In genomic region chr2:157640873-157641272, GRCm38 (mm10) we compare ENCODE assay signal across 16 mouse cellular contexts.
DNase-seq lines count a peak whose midpoint lies in the region; ATAC-seq and TF ChIP-seq lines count a peak whose summit lies in the region.
"Had no signal": no experiment of that assay in that cellular context is flagged by ENCODE, and none has a peak within 500 bp of the region (broad histone marks: within the 10 kb centered on the region; RNA-seq: fewer than 3 reads in every experiment).

No protein-coding gene starts in this region.

- intact Hi-C loops in heart, adult 2 months (cut with DNase I) = no loop called here

- no peaks in the 10 kb centered on the region for H3K9me3 ChIP-seq in hindbrain, embryonic 15.5 days
- H3K9me3 ChIP-seq in hindbrain, embryonic 13.5 days = no peaks in the 10 kb centered on the region
- H3K9me3 ChIP-seq: embryonic facial prominence, embryonic 15.5 days; kidney, embryonic 15.5 days had no signal

- H3K79me2 ChIP-seq in heart, adult 2 months (replicated peaks; ENCODE audit: control insufficient read depth, insufficient read depth, low read length) = no peaks in the 10 kb centered on the region

- no peak overlapping the region for H3K4me3 ChIP-seq in hindbrain, embryonic 15.5 days
- H3K4me3 ChIP-seq in hindbrain, embryonic 13.5 days = no peak overlapping the region
- no peak overlapping the region for H3K4me3 ChIP-seq in heart, adult 2 months
- H3K4me3 ChIP-seq: embryonic facial prominence, embryonic 15.5 days; kidney, embryonic 15.5 days had no signal

- DNase-seq in 416B (ENCODE audit: low read depth) = peak; percentile 13
- DNase-seq in T-cell, adult 2 months (ENCODE audit: low spot score) = peak; percentile 8
- DNase-seq in heart, adult 2 months = no peak
- DNase-seq in gastrocnemius, postnatal 10 days = no peak
- DNase-seq in right cerebral cortex, postnatal 4 days = no peak
- DNase-seq: cerebellum, adult 9-11 months; heart, adult 18-20 months; heart, postnatal 14 days; lung, embryonic 14.5 days had no signal

- no peak for TF ChIP-seq POLR2A in heart, adult 2 months (IDR thresholded peaks at IDR 0.05; ENCODE audit: insufficient read depth, low read depth, low read length)

- 0 out of 2 replicates have a peak, but pooled peaks have one; percentile 43 for ATAC-seq in hindbrain, embryonic 15.5 days (ENCODE audit: low FRiP score, low read depth)
- no peak for ATAC-seq in hindbrain, embryonic 13.5 days (ENCODE audit: low FRiP score)
- ATAC-seq in megakaryocyte, adult 5-6 weeks (ENCODE audit: poor library complexity, severe bottlenecking) = peak; percentile 69
- ATAC-seq: activated CD4-positive, CD25-positive, alpha-beta regulatory T cell, adult 4 months had no signal

- no peak overlapping the region for H3K27ac ChIP-seq in hindbrain, embryonic 15.5 days (replicated peaks)
- H3K27ac ChIP-seq in hindbrain, embryonic 13.5 days = no peak overlapping the region
- no peak overlapping the region for H3K27ac ChIP-seq in heart, adult 2 months
- H3K27ac ChIP-seq: embryonic facial prominence, embryonic 15.5 days; kidney, embryonic 15.5 days; stomach, postnatal 0 days had no signal

- no peak for TF ChIP-seq CTCF in heart, adult 2 months (IDR thresholded peaks at IDR 0.05)

- no peak overlapping the region for H3K4me2 ChIP-seq in hindbrain, embryonic 15.5 days
- H3K4me2 ChIP-seq in hindbrain, embryonic 13.5 days = no peak overlapping the region
- H3K4me2 ChIP-seq: embryonic facial prominence, embryonic 15.5 days; kidney, embryonic 15.5 days; lung, embryonic 14.5 days had no signal

- no peaks in the 10 kb centered on the region for H3K27me3 ChIP-seq in hindbrain, embryonic 15.5 days
- no peaks in the 10 kb centered on the region for H3K27me3 ChIP-seq in hindbrain, embryonic 13.5 days
- H3K27me3 ChIP-seq in heart, adult 2 months (ENCODE audit: control insufficient read depth, insufficient read depth, low read length) = no peaks in the 10 kb centered on the region
- H3K27me3 ChIP-seq: embryonic facial prominence, embryonic 15.5 days; kidney, embryonic 15.5 days had no signal

- peaks cover 5% of the 10 kb centered on the region for H3K4me1 ChIP-seq in hindbrain, embryonic 15.5 days (replicated peaks)
- peaks cover 11% of the 10 kb centered on the region for H3K4me1 ChIP-seq in hindbrain, embryonic 13.5 days (replicated peaks)
- no peaks in the 10 kb centered on the region for H3K4me1 ChIP-seq in heart, adult 2 months (ENCODE audit: control insufficient read depth, insufficient read depth, low read length)
- H3K4me1 ChIP-seq: embryonic facial prominence, embryonic 15.5 days; kidney, embryonic 15.5 days had no signal

- no peak for TF ChIP-seq EP300 in heart, adult 2 months (IDR thresholded peaks at IDR 0.05; ENCODE audit: insufficient read depth, low read depth, low read length)

- H3K36me3 ChIP-seq in hindbrain, embryonic 15.5 days = no peaks in the 10 kb centered on the region
- H3K36me3 ChIP-seq in hindbrain, embryonic 13.5 days = no peaks in the 10 kb centered on the region
- no peaks in the 10 kb centered on the region for H3K36me3 ChIP-seq in heart, adult 2 months (ENCODE audit: control insufficient read depth, insufficient read depth, low read length)
- H3K36me3 ChIP-seq: embryonic facial prominence, embryonic 15.5 days; kidney, embryonic 15.5 days had no signal

- 33% methylated on average over 4 of the region's 4 CpGs for WGBS in hindbrain, embryonic 15.5 days
- WGBS in hindbrain, embryonic 13.5 days = 35% methylated on average over 4 of the region's 4 CpGs
- WGBS in heart, adult 2 months = 35% methylated on average over 4 of the region's 4 CpGs

- H3K9ac ChIP-seq in hindbrain, embryonic 15.5 days = no peak overlapping the region
- H3K9ac ChIP-seq in hindbrain, embryonic 13.5 days = no peak overlapping the region
- no peak overlapping the region for H3K9ac ChIP-seq in heart, adult 2 months (ENCODE audit: low read depth, low read length)
- H3K9ac ChIP-seq: embryonic facial prominence, embryonic 15.5 days; kidney, embryonic 15.5 days; lung, embryonic 14.5 days had no signal

Comparison
In these comparisons a context has a peak if more than half of its experiments do, and no peak if none do; other contexts are left out.
1. DNase-seq: peak in 416B (single experiment) and T-cell, adult 2 months (single experiment); none in heart, adult 2 months (0 of 2), gastrocnemius, postnatal 10 days (single experiment) and right cerebral cortex, postnatal 4 days (single experiment).